Mouse (Mus musculus): ENCODE results near the gene Slc9a8.

The Slc9a8 gene

DNA sequence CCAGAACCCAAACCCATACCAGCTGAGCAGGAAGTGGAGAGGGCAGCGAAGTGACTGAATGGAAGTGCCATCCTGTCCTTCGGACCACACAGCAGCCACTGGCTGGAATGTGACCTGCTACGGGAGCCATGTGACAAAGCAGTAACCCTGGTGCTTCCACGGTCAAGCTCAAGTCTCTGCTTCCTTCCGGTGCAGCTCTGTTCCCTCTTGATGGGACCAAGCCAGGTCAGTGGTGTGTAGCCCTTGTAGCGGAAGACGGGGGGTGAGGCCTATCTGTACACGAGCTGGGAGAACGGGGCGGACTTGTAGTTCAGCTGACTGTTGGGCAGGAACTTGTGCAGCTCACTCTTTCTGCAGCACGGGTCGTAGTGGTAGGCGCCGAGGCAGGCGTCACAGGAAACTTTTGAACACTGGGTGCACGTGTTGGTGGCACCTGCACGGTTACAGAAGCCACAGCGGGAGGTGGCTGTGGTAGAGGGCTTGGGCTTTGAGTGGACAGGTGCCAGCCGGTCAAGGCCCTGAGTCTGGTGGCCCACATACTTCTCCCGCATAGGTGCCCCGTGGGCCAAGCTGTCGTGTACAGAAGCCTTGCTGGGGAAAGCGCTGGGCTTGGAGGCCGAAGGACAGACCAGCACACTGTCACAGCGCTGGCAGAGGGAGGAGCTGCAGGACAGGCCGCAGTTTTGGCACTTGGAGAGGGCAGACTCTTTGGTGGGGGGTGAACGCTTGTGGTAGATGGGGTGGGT is 61.7 kb downstream of the Slc9a8 start:
- no peak for DNase-seq (ENCODE audit: low spot score)

DNA sequence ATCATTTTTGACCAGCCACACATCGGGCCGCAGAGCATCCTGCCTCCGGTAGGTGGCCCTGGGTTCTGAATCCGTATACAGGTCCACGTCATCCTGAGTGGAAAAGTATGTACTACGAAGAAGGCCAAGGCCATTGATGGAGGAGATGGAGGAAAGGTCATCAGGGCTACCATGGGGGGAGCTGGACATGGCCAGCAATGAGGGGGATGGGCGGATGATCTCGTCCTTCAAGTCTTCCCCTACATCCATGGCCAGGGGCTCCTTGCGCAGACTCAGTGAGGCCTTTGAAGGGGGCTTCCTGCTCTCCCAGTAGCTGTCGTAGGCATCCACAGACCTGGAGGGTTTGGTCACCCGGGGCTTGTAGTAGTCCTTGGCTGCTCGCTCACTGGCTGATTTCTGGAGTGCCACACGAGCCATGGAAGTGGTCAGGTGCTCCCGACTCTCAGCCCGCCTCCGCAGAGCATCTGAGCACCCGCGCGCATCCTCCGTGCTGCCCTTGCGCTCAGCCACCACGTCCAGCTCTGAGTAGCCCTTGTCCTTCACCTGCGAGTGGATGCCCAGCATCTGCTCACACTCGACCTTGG is 62.4 kb downstream of the Slc9a8 start:
- no peak for DNase-seq (ENCODE audit: low spot score)

DNA sequence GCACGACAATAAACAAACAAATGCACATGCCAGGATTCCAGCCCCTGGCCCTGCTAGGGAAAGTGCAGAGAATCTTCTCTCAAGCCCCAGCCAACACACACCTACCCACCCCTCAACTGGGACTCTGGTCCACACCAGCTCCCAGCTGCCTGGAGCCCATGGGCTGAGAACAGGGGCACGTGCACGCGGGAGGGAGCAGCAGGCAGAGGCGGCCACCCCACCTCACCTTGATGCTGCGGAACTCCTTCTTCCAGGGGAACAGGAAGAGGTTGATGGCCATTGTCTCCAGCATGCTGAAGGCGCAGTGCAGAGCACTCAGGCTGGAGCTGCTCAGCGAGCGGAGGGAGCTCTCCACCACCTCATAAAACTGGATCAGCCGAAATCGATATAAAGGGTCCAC is 63.4 kb downstream of the Slc9a8 start:
- no peak for DNase-seq (ENCODE audit: low spot score)

DNA sequence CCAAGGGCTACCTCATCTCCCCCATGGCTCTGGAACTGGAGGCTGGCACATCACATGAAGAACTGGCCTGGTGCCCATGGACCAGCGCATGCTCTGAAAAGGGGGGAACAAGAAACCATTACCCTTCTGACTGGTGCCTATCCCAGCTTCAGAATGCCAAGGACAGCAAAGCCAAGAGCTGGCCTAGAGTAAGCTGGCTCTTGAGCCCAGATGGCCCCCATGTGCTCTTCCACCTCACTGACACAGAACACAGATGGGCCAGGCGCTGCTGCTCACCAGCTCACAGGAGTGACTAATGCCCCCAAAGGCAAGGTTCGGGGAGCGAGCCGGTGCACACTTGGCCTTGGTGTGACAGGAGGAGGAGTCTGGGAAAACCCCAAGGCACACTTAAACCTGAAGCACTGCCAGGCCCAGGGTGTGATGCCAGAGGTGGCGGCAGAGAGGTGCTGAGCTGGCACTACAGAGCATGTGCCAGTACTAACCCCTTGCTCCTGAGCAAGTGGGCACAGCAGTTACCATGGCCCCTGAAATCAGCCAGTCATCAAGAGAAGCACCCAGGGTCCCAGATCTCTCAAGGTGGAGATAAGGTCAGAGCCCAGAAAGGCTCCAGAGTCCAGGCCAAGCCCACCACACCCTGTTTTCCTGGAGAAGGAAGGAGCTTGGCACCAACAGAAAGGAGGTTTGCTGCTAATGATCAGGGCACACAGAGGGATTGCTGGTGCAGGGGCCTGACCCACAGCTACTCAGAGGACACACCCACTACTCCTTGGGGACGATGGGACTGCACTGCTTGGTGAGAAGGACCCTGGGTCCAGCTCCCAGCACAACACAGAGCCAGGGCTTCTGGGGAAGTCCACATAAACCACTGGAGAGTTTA is 64.2 kb downstream of the Slc9a8 start:
- peak; percentile 64 for DNase-seq (ENCODE audit: low spot score)

DNA sequence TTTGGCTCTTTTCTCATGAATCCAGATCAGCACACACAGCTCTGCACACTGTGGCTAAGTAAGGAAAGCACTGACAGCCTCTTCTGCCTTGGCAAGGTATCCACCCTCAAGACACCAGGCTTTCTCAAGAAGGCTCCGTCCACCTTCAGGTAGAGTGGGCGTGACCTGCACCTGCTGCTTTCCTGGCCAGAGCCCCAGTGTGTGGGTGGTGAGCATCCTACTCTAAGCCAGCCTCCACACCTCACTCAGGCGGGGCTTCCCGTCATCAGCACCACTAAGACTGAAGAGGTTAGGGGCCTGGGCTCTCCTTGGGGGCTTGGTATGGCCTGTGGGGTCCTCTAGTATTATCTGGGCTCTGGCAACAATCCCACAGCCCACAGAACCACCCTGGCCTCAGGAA is 65.1 kb downstream of the Slc9a8 start:
- DNase-seq (ENCODE audit: low spot score) = no peak

DNA sequence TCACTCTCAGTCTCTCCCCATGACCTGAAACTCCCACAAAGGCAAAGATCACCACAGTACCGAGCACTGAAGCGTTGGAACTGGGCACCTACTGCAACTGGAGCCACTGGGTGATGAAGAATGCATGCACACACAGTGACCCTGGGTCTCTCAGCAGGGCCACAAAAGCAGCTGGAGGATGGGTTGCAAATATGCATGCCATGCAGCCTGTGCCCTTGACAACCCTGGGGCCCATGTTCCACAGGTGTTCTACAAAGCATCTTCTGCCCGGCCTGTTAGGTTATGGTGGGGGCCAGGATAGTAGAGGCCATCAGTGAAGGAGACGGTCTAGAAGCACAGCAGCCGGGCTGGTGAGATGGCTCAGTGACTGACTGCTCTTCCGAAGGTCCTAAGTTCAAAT is 66.0 kb downstream of the Slc9a8 start:
- no peak for DNase-seq (ENCODE audit: low spot score)

DNA sequence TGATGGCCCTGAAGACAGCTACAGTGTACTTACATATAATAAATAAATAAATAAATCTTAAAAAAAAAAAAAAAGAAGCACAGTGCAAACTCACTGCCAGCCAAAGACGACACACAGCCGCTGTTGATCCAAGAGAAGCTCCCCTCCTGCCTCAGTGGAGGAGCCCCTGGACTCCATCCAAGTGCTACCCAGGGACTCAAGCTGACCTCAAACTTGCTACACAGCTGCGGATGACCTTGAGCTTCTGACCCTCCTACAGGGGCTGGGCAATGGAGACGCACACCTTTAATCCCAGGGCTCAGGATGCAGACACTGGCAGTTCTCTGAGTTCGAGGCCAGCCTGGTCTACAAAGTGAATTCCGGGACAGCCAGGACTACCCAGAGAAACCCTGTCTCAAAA is 66.5 kb downstream of the Slc9a8 start:
- DNase-seq (ENCODE audit: low spot score) = no peak

DNA sequence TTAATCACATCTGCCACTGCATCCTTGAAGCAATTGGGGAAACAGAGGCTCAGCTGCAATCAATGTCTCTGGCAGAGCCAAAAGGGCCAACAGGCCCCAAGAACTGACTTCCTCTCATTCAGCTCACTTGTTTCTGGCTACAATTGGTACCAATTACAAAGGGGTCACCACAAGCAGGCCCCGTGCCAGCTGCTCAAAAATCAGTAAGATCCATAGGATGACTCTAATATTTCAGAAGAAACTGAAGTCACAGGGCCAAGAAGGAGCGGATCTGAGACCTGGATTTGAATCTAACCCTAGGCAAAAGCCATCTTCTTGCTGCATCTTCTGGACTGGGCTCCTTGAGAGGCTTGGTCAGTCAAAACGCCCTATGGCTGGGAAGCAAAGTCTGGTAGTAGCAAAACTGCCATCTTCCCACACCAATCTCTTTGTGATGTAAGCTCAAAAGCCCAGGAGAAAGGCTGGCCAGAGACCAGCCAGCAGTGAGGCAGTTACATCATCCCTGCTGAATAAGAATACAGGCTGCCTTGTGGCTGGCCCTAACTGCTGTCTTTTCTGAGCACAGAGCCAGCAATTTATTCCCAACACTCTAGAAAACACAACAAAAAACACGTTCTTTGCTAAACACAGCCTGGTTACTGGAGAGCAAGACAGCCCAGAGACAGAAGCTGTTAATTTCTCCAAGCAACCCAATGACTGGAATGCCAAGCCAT is 69.5 kb downstream of the Slc9a8 start:
- peak; percentile 82 for DNase-seq (ENCODE audit: low spot score)

DNA sequence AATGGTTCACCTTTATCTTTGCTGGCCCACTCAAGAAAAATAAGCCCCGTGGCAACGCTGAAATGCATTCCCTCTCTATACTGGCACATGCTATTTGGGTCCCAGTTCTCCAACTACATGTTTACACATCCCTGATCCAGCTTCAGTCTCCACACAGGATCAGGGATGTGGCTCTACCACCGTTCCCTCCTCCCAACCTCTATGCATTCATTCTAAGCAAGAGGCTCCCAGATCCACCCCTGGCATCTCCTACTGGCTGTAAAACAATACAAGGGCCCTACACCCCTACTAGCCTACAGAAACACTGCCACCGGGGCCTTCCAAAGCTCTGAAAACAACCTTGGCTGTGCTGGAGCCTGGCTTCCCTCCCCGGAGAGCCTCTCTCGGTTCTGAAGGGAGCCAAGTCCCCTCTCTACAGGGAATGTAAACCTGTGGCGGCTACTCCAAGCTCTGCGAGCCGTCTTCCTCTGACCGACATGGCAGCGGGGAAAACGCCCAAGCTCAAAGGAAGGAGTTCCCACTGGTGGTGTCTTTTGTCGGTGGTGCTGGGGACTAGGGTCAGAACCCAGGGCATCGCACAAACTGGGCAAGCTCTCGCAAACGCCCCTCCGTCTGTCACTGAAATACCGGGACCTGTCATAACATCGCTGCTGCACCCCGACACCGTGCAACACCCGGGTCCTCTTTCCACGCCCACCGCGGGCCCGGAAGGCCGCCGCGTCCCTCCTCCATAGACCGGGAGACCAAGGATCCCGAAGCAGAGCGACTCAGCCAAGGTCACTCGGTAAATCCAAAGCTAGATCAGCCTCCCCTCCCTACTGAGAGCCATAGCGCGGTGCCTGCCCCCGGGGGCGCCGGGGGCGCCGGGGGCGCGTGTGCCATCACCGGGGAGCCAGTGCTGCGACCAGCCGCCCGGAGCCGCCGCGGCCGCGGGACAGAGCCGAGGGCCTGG is 70.5 kb downstream of the Slc9a8 start, which contains the start of gene Rnf114:
Gene Rnf114, plus strand, starts transcription at position 889 of the 952 bp plus-strand sequence.
- DNase-seq (ENCODE audit: low spot score) = peak; percentile 57

DNA sequence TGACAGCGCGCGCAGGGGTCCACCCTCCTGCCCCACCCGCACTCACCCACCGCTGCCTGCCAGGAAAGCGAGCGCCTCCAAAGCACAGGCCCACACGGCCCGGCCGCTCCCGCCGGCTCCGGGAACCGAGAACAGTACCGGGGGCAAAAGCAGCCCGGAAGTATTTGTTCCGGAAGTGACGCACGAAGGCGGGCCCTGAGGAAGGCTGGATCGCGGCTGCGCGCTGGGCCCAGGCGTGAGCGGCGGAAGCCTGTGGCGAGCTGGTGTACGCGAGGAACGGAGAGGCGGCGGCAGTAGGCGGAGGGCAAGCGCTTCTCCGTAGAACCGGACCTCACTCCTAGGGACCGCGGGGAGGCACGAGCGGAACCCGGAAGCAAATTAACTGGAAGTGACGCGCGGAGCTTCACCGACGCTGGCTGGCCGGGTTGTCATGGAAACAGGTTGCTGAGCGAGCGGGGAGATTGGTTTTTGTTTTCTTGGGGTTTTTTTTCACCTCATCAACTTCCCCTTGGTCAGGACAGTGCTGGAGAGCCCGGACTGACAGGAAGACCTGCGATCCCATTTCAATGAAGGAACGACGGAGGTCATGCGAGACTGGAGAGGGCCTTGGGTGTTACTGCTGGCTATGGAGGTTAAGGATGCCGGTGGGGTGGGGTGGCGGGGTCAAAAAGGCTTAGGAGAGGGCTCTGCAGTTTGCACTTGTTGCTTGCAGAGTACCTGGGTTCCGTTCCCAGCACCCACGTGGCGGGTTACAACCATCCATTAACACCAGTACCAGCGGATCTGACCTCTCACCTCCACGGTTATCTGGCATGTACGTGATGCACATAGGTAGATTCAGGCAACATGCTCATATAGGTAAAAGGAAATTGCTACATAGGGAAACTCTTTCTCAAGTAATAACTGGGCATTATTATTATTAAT is 71.5 kb downstream of the Slc9a8 start, which contains the start of gene Spata2:
Gene Spata2, minus strand, starts transcription at position 175 of the 924 bp plus-strand sequence.
- DNase-seq (ENCODE audit: low spot score) = peak; percentile 93

DNA sequence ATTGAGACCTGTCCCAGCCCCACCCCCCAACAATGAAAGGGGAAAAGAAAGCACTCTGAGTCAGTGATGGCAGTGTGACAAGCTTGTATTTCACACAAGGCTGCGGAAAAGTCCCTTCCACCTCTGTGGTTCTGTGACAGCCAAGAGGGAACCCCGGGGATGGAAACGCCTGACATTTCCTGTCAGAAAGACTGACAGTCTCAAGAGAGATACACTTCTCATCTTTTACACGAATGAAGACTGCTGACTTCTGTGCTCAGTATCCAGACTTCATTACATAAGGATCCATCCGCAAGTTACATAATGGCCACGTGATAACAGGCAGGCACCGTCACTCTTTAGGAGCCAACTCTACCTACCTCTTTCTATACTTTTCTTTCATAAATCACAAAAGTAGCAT is 74.9 kb downstream of the Slc9a8 start:
- DNase-seq (ENCODE audit: low spot score) = no peak

DNA sequence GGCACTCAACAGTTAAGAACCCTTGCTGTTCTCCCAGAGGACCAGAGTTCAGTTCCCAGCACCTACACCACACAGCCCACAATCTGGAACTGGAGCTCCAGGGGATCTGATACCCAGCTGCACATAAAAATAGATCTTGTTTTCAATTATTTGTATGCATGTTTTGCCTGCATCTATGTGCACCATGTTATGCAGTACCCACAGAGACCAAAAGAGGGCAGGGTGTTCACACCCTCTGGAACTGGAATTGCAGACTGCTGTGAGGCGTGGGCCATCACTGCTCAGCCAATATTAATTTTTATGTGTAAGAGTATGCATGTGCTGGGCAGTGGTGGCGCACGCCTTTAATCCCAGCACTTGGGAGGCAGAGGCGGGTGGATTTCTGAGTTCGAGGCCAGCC is 75.8 kb downstream of the Slc9a8 start:
- DNase-seq (ENCODE audit: low spot score) = no peak

DNA sequence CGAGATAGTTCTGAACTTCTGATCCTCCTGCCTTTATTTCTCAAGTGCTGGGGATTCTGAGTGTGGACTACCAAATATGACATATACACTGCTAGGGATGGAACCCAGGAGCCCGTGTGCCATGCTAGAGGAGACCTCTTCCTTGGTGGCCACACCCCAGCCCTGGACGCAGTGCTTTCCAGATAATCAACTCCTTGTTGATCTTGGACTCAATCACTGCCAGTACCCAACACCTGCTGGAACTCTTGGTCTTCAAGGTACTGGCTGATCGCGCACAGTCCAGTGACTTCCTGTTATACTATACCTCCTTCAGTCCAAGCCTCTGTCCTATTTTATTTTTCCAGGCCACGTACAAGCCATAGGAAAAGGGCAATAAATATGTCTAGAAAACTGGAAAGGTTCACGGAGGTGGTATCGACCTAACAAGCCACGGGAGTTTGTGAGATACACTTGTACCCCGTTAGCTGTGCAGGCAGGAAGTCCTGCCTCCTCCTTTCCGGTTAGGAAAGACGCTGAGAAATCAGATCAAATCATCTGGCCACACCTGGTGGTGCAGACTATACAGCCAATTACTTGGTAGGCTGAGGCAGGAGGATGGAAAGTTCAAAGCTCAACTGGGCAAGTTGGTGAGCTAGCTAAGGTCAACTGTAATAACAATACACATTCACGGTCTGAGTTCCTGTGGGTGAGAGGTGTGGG is 81.2 kb downstream of the Slc9a8 start:
- no peak for DNase-seq (ENCODE audit: low spot score)

DNA sequence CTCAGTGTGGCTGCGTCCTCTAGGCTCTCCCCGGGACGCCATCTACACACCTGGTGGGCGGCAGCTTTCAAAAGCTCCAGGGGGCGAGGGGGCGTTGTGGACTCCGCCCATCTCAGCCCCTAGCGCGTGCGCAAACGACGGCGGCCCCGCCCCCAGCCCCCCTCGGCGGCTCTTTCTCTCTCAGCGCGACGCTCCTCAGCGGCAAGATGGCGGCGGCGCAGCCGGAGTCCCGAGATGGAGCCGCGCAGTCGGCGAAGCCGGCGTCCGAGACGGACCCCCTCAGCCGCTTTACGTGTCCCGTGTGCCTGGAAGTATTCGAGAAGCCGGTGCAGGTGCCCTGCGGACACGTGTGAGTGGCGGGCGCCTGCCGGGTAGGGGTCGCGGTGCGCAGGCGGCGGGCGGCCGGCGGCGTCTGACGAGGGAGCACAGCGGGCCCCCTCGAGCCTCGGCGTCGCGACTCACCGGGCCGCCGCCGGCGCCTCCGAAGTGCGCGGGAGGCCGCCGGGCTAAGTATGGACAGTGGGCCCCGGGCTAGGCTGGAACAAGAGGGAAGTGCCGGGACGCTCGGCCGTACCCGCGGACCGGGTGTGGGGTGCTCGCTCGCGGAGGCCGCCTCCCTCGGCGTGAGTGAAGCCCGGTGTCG is 81.9 kb downstream of the Slc9a8 start:
- DNase-seq (ENCODE audit: low spot score) = peak; percentile 87

DNA sequence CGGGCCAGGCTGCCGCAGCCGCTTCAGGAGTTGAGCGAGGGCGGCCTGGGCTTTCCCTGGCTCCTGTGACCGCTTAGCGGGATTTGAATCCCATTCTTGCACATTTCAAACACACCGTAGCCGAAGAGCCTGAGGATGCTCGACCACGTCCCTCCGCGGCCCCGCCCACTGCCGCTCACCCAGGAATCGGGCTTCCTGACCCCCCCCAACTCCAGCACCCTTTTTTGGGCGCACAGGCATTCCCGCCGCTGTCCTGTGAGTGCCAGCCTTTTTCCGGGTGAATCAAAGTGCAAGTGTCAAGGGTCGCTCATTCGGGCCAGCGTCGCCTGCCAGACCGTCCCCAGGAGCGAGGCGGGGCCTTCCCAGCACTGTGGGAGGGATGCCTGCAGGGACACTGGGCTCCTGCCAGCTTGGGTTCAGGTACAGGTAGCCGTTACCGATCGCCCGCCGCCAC is 82.4 kb downstream of the Slc9a8 start:
- DNase-seq (ENCODE audit: low spot score) = no peak

DNA sequence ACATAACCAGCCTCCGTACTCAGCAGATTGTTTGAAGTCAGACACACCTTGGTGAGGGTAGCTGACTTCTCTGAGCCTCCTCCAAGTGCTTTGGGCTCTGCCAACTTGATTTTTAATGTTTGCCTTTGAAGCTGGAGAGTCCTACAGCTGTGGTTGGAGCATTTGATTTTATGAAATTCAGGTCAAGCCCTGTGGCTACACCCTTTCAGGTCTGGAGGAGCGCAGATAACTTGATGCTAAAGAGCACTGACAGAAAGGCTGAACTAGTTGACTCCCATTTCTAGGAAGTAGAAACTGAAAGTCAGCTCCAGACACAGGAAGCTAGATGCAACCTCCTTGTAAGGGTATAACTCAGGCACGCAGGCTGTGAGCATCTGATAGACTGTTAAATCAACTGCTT is 83.6 kb downstream of the Slc9a8 start:
- DNase-seq (ENCODE audit: low spot score) = no peak

DNA sequence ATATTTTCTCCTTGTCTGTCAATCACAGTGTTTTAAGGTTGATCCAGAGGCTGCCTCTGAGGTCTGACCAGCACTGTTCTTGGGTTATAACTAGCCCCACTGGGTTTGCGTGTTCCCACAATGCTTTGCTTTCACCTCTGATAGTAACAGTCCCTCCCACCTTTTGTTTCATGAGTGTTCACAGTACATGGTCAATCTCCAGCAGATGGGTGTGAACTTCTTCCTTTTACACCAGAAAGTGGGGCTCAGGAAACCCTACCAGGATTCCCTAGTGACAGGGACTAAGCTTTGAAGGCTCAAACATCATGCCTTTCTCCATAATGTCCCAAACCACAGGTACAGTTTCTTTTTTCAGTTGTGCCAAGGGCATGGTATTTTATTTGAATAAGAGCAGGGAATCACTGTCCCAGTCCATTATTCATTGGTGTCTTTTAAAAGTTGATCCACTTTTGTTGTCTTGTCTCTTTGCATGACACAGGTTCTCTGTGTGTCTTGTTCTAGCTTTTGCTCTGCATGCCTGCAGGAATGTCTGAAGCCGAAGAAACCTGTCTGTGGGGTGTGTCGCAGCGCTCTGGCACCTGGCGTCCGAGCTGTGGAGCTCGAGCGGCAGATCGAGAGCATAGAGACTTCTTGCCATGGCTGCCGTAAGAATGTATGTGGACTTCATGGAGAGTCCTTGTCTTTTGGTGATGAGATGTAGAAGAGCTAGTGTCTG is 85.2 kb downstream of the Slc9a8 start:
- no peak for DNase-seq (ENCODE audit: low spot score)

All from layer of hippocampus, adult 11-12 months (tissue).